Mouse (Mus musculus): ENCODE results near the gene Zcchc13.
"Not testable (repeated sequence)": the region's sequence is repeated elsewhere in the genome, so short reads cannot be mapped to it uniquely, and the experiment has no call there.

The Zcchc13 gene

GRCm38 (mm10) chrX:103652048-103652447 is 21.7 kb downstream of the Zcchc13 start:
- no peak for DNase-seq

- no peak for DNase-seq
Observed at GRCm38 (mm10) chrX:103653021-103653420, 22.6 kb downstream of the Zcchc13 start.

GRCm38 (mm10) chrX:103658985-103659384 is 28.6 kb downstream of the Zcchc13 start:
- no peak for DNase-seq

GRCm38 (mm10) chrX:103664445-103664844 is 34.1 kb downstream of the Zcchc13 start:
- DNase-seq = not testable (repeated sequence)

- no peak for DNase-seq
Observed at GRCm38 (mm10) chrX:103670245-103670644, 39.9 kb downstream of the Zcchc13 start.

- no peak for DNase-seq
Observed at GRCm38 (mm10) chrX:103673761-103674160, 43.4 kb downstream of the Zcchc13 start.

GRCm38 (mm10) chrX:103674674-103675073 is 44.3 kb downstream of the Zcchc13 start:
- no peak for DNase-seq
